Mouse (Mus musculus): Measurements from ENCODE around the gene Mesd.

- TF ChIP-seq EP300 (optimal IDR thresholded peaks at IDR 0.05) = no peak
- no peak for TF ChIP-seq CTCF (IDR thresholded peaks at IDR 0.05; ENCODE audit: low read depth)
These were observed 8.0 kb downstream of the Mesd start for GRCm38 (mm10) chr7:83892333-83892669.
